22 mouse cellular contexts compared by ENCODE assay signal in genomic region chr9:36803386-36803785, GRCm38 (mm10).
"Had no signal": no experiment of that assay in that cellular context is flagged by ENCODE, and none has a peak within 500 bp of the region (broad histone marks: within the 10 kb centered on the region; RNA-seq: fewer than 3 reads in every experiment).

No protein-coding gene starts in this region.

- H3K4me1 ChIP-seq: heart, embryonic 13.5 days; heart, embryonic 15.5 days; hindbrain, embryonic 12.5 days; intestine, embryonic 15.5 days; liver, embryonic 13.5 days; liver, embryonic 15.5 days had no signal

- H3K36me3 ChIP-seq: heart, embryonic 13.5 days; heart, embryonic 15.5 days; hindbrain, embryonic 10.5 days; hindbrain, embryonic 12.5 days; intestine, embryonic 15.5 days; limb, embryonic 10.5 days; limb, embryonic 12.5 days; liver, embryonic 13.5 days; liver, embryonic 15.5 days had no signal

- DNase-seq: gastrocnemius, postnatal 14 days; gastrocnemius, postnatal 36 days; heart, adult 2 months; heart, postnatal 4 days; kidney, adult 18-20 months; kidney, adult 8-10 months; kidney, postnatal 10 days; kidney, postnatal 25 days; kidney, postnatal 4 days; liver; liver, embryonic 13.5 days; liver, postnatal 0 days had no signal

- H3K27me3 ChIP-seq: heart, embryonic 13.5 days; heart, embryonic 15.5 days; hindbrain, embryonic 12.5 days; intestine, embryonic 15.5 days; limb, embryonic 12.5 days; liver, embryonic 13.5 days; liver, embryonic 15.5 days had no signal

- H3K27ac ChIP-seq: heart, adult 2 months; heart, embryonic 13.5 days; heart, embryonic 15.5 days; hindbrain, embryonic 10.5 days; hindbrain, embryonic 12.5 days; hindbrain, embryonic 14.5 days; intestine, embryonic 15.5 days; layer of hippocampus, adult 2 months; limb, embryonic 10.5 days; limb, embryonic 12.5 days; liver, embryonic 13.5 days; liver, embryonic 15.5 days had no signal

- H3K4me3 ChIP-seq: heart, adult 2 months; heart, embryonic 13.5 days; heart, embryonic 15.5 days; hindbrain, embryonic 10.5 days; hindbrain, embryonic 12.5 days; intestine, embryonic 15.5 days; layer of hippocampus, adult 2 months; limb, embryonic 10.5 days; limb, embryonic 12.5 days; liver, embryonic 13.5 days; liver, embryonic 15.5 days had no signal

- H3K9me3 ChIP-seq: heart, embryonic 13.5 days; heart, embryonic 15.5 days; hindbrain, embryonic 10.5 days; hindbrain, embryonic 12.5 days; intestine, embryonic 15.5 days; limb, embryonic 10.5 days; limb, embryonic 12.5 days; liver, embryonic 13.5 days; liver, embryonic 15.5 days had no signal
